Mouse (Mus musculus) liver, adult 2 months (tissue): ENCODE results near the gene Phf2. TPM values are rescaled to one million over a fixed set of nuclear protein-coding genes. Genes with fewer than 3 reads are reported as not detected.

Experiments used
- DNase-seq: peaks from one replicate; pipeline ENCODE4 v3.0.0-alpha.2; 2011; ENCODE audit warnings: low read depth, low spot score; ENCODE audit errors: extremely low read depth
- H3K27ac ChIP-seq: fragments of 200-500 bp; replicated peaks from 2 replicates; pipeline ENCODE4 v1.5.1; 2012; ENCODE audit warnings: low read depth, mild to moderate bottlenecking, control low read depth, inconsistent platforms, low read length; ENCODE audit not compliant: insufficient read depth
- H3K27me3 ChIP-seq: fragments of 200-500 bp; 2 replicates; pipeline ENCODE4 v1.6.1; 2012; ENCODE audit warnings: mild to moderate bottlenecking, moderate library complexity, low read length, inconsistent platforms; ENCODE audit not compliant: control insufficient read depth, insufficient read depth
- H3K36me3 ChIP-seq: fragments of 200-500 bp; 2 replicates; pipeline ENCODE4 v1.6.1; 2012; ENCODE audit warnings: low read length, inconsistent platforms; ENCODE audit not compliant: control insufficient read depth, insufficient read depth
- H3K4me1 ChIP-seq: fragments of 200-500 bp; 2 replicates; pipeline ENCODE4 v1.6.1; 2011; ENCODE audit warnings: low read length; ENCODE audit not compliant: control insufficient read depth, insufficient read depth
- H3K4me3 ChIP-seq: fragments of 200-500 bp; 2 replicates; pipeline ENCODE4 v1.5.1; 2011; ENCODE audit warnings: low read depth, mild to moderate bottlenecking, control low read depth, low read length, moderate library complexity; ENCODE audit not compliant: insufficient read depth
- H3K79me2 ChIP-seq: fragments of 200-500 bp; 2 replicates; pipeline ENCODE4 v1.6.1; 2012; ENCODE audit warnings: inconsistent platforms, mild to moderate bottlenecking, low read length, moderate library complexity; ENCODE audit not compliant: control insufficient read depth, insufficient read depth
- H3K9ac ChIP-seq: fragments of 200-500 bp; 2 replicates; pipeline ENCODE4 v1.6.1; 2012; ENCODE audit warnings: low read depth, mild to moderate bottlenecking, control low read depth, inconsistent platforms, low read length
- CTCF ChIP-seq: fragments of 200-500 bp; IDR thresholded peaks from 2 replicates; pipeline ENCODE4 v1.5.1; 2011; ENCODE audit warnings: low read depth, low read length, control low read depth
- POLR2A ChIP-seq: fragments of 200-500 bp; IDR thresholded peaks from 2 replicates; pipeline ENCODE4 v1.6.1; 2011; ENCODE audit warnings: low read length, control low read depth; ENCODE audit not compliant: insufficient read depth; ENCODE audit errors: extremely low read depth
- WGBS: fragments of 180-500 bp; shearing (Covaris S2); methylation state at CpG from one replicate; pipeline ENCODE4 v1.1.7; 2018; 5-methylcytosine and 5-hydroxymethylcytosine counted together
- polyA plus RNA-seq: library from polyadenylated mRNA; depleted of rRNA; stranded (reverse); fragments of >200 nt; gene quantifications from 2 replicates; pipeline ENCODE4 v1.2.3, GENCODE M21; 2012
- total RNA-seq: library from RNA; depleted of rRNA; stranded (reverse); fragments of >200 nt; gene quantifications from 2 replicates; pipeline ENCODE4 v1.2.3, GENCODE M21; 2014

Gene Phf2
- total and polyA plus RNA-seq, 2 experiments: 3.0 to 6.7 TPM

DNA sequence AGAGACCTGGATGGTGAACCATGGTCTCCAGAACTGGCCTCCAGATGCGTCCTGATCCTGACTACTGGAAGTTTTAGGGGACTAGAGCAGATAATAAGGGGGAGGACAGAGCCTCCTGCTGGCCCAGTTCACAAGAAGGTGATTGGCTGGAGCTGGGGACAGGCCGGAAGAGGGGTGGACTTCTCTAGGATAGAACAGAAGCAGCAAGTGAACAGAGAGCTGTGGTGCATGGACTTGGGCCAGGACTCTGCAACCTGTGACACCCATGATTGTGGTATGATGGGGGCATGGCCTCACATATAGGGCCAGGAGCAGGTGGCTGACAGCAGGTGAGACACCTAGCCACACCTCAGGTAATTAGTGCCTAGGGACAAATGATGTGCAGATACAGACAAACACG lies 17.0 kb downstream of the Phf2 start:
- no peaks in the 10 kb centered on the region for H3K27me3 ChIP-seq

DNA sequence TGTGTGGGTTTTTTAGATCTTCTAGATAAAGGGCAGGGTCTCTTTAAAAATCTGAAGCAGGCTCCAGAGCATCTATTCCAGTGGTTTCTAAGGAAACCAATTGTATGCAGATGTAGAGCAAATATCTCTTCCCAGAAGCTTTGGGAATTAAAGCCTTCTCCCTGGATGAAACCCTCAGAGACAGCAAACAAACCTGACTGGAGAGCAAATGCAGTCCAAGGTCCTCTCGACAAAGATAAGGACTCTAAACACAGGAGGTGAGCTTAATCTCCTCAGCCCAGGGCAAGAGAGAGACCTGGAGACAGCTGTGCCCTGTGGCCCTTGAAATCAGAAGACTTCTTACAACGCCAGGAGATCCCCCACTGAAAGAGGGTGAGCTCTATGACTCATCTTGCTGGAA lies 17.4 kb downstream of the Phf2 start:
- Histone ChIP-seq H3K36me3 (no peaks in the 10 kb centered on the region), H3K79me2 (peaks cover 74% of the 10 kb centered on the region), H3K4me3 (no peak overlapping the region), H3K4me1 (peaks cover 14% of the 10 kb centered on the region), H3K27me3 (no peaks in the 10 kb centered on the region), H3K27ac (no peak overlapping the region), H3K9ac (no peak overlapping the region)
- no peak for TF ChIP-seq CTCF
- TF ChIP-seq POLR2A: no peak
- 15% methylated on average over 2 of the region's 2 CpGs for WGBS
- DNase-seq: peak; percentile 72

More for the DNA sequence above, 17.0 kb downstream of the Phf2 start:
- no peak for TF ChIP-seq CTCF
- TF ChIP-seq POLR2A: no peak
- Histone ChIP-seq H3K79me2 (peaks cover 74% of the 10 kb centered on the region), H3K4me1 (peaks cover 17% of the 10 kb centered on the region), H3K4me3 (no peak overlapping the region), H3K36me3 (no peaks in the 10 kb centered on the region), H3K9ac (no peak overlapping the region), H3K27ac (no peak overlapping the region)
- 41% methylated on average over 3 of the region's 3 CpGs for WGBS
- no peak for DNase-seq

DNA sequence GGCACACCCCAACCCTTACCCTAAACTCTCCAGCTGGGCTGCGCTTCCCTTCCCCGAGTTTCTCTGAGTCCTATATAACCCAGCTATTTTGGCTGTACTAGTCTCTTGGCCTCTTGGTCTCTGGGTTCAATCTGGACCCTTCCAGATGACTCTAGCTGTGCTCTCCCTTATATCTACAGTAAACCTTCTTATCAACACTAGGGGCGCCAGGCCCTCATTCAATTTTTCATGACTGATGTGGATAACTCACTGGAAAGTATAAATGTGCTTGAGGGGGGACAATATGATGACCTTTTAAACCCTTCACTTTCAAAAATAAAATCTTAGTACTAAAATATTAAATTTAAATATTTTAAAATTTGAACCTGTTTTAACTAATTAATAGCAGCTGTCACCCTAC lies 18.1 kb downstream of the Phf2 start:
- DNase-seq: no peak
- no peaks in the 10 kb centered on the region for H3K27me3 ChIP-seq
- 59% methylated on average over 3 of the region's 3 CpGs for WGBS
- peaks cover 8% of the 10 kb centered on the region for H3K4me1 ChIP-seq
- H3K36me3 ChIP-seq: no peaks in the 10 kb centered on the region
- H3K9ac ChIP-seq: no peak overlapping the region
- no peak overlapping the region for H3K27ac ChIP-seq
- H3K79me2 ChIP-seq: peaks cover 73% of the 10 kb centered on the region
- TF ChIP-seq CTCF: no peak
- H3K4me3 ChIP-seq: no peak overlapping the region

DNA sequence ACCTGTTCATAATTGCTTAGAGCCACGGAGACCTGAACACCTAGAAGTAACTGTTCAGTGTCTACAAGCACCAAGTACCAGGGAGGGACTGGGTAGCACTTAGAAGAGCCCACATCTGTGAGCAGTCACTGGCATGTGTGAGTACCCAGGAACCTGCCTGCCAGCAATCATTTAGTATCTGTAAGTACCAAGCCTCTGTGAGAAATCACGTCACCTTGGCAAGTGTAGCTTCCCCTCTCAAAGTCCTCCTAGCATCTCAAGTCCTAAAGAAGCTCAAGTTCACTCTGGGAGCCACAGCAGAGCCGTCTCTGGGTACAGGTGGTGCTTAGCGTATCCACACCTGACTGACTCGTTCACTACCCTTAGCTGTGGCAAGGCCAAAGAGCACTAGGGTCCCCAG lies 19.2 kb downstream of the Phf2 start:
- DNase-seq: no peak
- Histone ChIP-seq H3K27ac (no peak overlapping the region), H3K36me3 (no peaks in the 10 kb centered on the region), H3K4me3 (no peak overlapping the region), H3K9ac (no peak overlapping the region), H3K79me2 (peaks cover 68% of the 10 kb centered on the region), H3K4me1 (peaks cover 5% of the 10 kb centered on the region), H3K27me3 (no peaks in the 10 kb centered on the region)
- no peak for TF ChIP-seq POLR2A
- 80% methylated on average over 5 of the region's 5 CpGs for WGBS

DNA sequence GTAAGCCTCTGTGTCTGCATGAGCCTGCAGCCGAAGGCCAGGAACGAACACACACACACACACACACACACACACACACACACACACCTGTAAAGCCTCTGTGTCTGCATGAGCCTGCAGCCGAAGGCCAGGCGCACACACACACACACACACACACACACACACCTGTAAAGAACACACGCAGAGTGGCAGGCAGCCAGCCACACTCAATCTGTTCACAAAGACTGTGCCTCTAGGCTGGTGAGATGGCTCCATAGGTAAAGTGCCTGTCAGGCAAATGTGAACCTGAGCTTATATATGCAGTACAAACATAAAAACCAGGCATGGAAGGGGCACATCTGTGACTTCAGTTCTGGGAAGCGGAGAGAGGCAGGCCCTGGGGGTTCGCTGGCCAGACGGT lies 20.1 kb downstream of the Phf2 start:
- no peak overlapping the region for H3K27ac ChIP-seq
- H3K27me3 ChIP-seq: no peaks in the 10 kb centered on the region
- TF ChIP-seq CTCF: no peak
- no peak for TF ChIP-seq POLR2A
- H3K4me3 ChIP-seq: no peak overlapping the region
- peaks cover 5% of the 10 kb centered on the region for H3K4me1 ChIP-seq
- H3K36me3 ChIP-seq: no peaks in the 10 kb centered on the region
- WGBS: 80% methylated on average over 8 of the region's 8 CpGs
- no peak for DNase-seq
- H3K9ac ChIP-seq: no peak overlapping the region
- H3K79me2 ChIP-seq: peaks cover 62% of the 10 kb centered on the region

DNA sequence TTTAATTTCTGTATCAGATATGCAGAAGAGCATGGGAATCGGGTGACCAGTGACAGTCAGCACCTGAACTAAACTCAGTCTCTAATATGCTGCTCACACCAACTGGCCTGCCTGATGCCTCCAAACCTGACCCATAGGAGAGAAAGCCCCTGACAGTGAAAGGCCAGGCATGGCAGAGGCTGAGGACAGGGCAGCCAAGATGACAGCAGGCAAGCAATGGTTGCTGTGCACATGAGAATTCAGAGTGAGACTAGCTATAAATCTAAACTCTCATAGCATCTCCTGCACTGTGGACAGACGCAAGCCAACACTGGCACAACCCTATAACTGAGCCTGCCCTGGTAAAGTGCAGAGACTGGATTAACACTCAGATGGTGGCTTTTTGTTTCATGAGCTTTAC lies 20.6 kb downstream of the Phf2 start:
- Histone ChIP-seq H3K27me3 (no peaks in the 10 kb centered on the region), H3K4me1 (peaks cover 5% of the 10 kb centered on the region), H3K4me3 (no peak overlapping the region), H3K27ac (no peak overlapping the region), H3K36me3 (no peaks in the 10 kb centered on the region), H3K9ac (no peak overlapping the region), H3K79me2 (peaks cover 59% of the 10 kb centered on the region)
- WGBS: 92% methylated on average over 2 of the region's 2 CpGs
- TF ChIP-seq CTCF (no peak), POLR2A (no peak)
- DNase-seq: no peak
